Mouse (Mus musculus) kidney, postnatal 10 days (tissue): ENCODE measurements around the gene 0610037L13Rik.

ENCODE experiments used
- DNase-seq: peaks from one replicate; pipeline ENCODE4 v3.0.0; 2021; ENCODE audit warnings: mixed read lengths

0610037L13Rik gene

GRCm38 (mm10) chr4:107921152-107921695 is 31.6 kb downstream of the 0610037L13Rik start:
- peak; percentile 86 for DNase-seq

- peak; percentile 52 for DNase-seq
Measured at GRCm38 (mm10) chr4:107921952-107922351, 32.3 kb downstream of the 0610037L13Rik start.

DNA sequence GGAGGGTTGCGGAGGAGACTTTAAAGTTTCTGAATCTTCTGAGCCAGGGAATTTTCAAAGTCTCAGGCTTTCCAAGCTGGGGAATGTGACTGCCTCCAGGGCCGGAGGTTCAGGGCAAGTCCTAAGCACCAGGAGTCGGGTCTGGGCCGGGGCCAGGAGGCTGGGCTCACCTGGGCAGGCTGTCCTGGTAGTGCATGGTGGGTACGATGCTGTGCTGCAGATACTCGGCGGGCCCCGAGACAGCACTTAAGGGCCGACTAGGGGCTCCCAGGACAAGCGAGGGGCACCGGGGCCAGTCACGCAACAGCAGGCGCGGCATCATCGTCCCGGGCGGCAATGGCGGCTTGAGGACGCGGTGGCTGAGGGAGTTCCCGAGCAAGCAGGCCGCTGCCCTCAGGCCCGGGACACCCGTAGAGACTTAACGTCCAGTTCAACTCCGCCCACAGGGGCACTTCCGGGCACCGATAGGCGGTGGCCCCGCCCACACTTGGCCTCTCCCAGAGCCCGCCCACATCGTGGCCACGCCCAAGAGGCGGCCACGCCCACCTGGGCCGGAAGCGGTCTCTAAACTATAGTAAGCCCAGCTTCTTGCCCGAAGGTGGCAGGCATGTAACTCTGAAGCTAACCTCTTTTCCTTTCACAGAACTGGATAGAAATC is 33.7 kb downstream of the 0610037L13Rik start, which contains the start of gene Cpt2:
Gene Cpt2 (minus strand): TSS at position 466 of the 658 bp plus-strand sequence.
- DNase-seq = peak; percentile 98

DNA sequence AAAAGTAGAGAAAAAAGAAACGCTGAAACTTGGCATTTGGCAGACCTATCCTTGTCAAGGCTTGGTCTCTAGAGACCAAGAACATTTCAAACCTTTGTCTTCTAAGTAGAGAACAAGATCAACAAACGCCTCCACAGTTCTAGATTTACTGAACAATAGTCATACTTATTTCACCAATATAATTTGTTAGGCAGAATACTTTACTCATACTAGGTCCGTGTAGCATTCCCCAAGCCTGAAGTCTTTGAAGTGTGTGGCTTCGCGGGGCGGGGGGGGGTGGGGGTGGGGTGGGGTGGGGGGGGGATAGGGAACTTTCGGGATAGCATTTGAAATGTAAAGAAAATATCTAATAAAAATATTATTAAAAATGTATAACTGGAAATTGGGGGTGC is 34.2 kb downstream of the 0610037L13Rik start:
- no peak for DNase-seq

DNA sequence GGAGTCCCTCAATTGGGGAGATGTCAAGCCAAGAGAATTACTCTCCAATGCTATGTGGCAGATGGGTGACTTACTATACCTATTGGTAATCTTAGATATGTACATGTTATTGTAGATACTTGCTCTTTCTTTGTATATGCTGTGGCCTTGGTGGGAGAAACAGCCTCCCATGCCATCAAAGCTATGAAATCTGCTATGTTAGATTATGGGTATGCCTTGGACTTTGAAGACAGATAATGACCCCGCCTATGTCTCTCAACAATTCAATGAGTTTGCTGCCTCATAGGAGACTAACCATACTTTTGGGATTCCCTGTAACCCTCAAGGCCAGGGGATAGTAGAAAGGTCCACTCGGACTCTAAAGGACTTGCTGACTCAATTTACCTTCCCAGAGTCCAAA is 38.7 kb downstream of the 0610037L13Rik start:
- DNase-seq = no peak

DNA sequence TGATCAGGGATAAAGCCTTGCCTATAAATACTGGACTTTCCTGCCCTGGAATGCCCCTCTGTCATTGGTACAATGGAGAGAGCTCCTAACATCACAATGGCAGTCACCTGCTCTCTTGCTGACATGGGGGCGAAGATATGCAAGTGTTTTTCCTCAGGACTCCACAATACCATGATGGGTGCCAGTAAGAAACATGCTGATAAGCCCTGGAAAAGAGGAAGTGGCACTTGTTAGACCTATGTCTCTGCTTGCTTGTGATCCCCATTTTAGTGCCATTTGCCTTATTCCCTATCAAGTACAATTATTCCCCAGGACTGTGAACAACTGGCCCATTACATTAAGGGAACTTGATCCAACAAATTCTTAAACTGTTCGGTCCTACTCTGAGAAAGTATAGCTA is 39.1 kb downstream of the 0610037L13Rik start:
- DNase-seq = no peak

GRCm38 (mm10) chr4:107931453-107931852 is 41.8 kb downstream of the 0610037L13Rik start:
- DNase-seq = no peak

GRCm38 (mm10) chr4:107933239-107933638 is 43.6 kb downstream of the 0610037L13Rik start:
- no peak for DNase-seq

DNA sequence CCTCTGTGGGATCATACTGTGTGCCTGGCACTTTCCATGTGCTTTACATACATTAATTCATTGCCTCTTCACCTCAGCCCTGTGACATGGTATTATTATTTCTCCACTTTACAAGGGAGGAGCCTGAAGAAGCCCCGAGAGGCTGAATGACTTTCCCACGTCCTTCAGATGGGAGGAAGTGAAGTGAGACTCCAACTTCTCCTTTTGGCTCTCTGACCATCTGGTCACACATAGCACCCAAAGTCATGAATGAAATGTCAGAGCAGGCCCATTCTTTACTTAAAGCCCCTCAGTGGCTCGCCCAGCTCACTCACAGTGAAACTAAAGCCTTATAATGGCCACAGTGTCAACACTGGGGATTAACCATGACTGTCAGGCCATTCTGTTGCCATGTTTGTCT is 45.6 kb downstream of the 0610037L13Rik start:
- no peak for DNase-seq

DNA sequence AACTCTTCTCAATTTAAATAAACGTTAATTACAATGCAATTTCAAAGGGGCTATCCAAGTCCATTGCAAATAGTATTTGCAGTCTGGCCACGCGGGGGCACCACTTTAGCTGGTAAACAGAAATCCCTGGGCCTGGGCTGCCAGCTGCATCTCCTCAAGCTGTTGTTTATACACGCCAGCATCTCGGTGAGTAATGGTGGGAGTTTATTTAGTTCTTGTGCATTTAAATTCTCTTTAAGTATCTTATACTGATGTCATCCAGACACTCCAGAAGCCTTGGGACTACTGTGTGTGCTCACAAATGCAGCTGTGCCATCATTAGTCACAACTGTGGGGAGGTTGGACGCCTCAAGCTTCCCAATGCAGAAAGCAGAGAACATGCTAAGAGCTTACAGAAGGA is 47.7 kb downstream of the 0610037L13Rik start:
- peak; percentile 91 for DNase-seq

- DNase-seq = no peak
Measured at GRCm38 (mm10) chr4:107938124-107938523, 48.5 kb downstream of the 0610037L13Rik start.

- DNase-seq = no peak
Measured at GRCm38 (mm10) chr4:107942741-107943140, 53.1 kb downstream of the 0610037L13Rik start.

- DNase-seq = peak; percentile 39
Measured at GRCm38 (mm10) chr4:107944141-107944540, 54.5 kb downstream of the 0610037L13Rik start.
